Mouse (Mus musculus): ENCODE measurements around the gene Oas2. TPM values are rescaled to one million over a fixed set of nuclear protein-coding genes. Genes with fewer than 3 reads are reported as not detected.

The Oas2 gene
- polyA plus RNA-seq, 1 experiment from 2014 or later = not detected

DNA sequence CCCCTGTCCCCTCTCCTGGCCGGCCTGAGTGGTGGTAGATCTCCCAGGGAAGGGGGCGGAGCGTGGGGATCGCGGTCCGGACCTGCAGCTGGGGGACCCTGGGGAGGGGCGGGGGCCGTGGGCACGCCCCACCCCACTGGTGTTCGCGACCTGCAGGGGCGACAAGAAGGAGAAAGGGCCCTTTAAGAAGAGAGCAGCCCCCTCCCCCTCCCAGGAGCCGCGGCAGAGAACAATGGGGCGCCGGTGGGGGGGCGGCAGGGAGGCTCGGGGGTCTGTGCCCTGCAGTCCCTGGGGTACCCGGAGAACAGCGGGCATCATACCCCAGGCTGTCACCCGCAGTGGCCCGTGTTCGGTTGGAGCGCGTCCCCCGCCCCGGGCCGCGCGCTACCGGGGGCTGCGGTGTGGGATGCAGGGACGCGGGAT, 38.8 kb downstream of the Oas2 start:
- ATAC-seq = no peak
- CTCF ChIA-PET = no interaction called here
- H3K27me3 ChIP-seq = peaks cover 22% of the 10 kb centered on the region
- no peak for DNase-seq (ENCODE audit: low read depth, low spot score)
- in situ Hi-C loops (cut with MboI; ENCODE audit: low pct_unique_long_range_greater_than_20kb) = no loop called here
- POLR2A ChIA-PET = no interaction called here
- TF ChIP-seq CTCF (IDR thresholded peaks at IDR 0.05) = no peak

DNA sequence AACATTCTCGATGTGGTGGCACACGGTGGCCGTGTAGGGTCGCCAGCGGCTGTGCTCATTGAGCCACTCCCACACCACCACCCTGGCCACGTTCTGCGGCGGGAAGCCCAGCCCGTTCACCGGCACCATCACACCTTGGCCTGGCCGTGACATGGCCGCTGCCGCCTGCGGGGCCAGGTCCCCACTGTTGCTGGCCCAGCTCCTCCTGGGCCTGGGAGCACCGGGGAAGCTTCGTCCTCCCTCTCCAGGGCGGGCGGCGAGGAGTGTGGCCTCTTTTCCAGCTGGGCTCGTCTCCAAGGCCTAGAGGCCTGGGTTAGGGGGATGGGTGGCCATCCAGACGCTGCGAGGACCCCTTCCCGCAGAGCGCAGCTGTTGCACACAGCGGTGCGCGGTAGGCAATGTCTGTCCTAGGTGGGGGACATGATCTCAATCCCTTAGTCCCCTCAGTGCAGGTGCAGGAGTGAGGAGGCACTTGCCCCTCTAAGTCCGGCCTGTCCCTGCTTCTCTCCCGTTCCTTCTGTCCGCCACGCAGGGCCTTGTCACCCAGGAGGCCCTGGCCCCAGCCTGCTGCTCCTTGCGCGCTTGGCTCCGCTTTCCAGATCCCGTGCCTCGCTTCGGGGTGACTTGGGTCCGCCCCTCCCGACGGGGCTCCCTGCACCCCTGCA, 39.4 kb downstream of the Oas2 start:
- TF ChIP-seq CTCF (IDR thresholded peaks at IDR 0.05) = no peak
- no peak for ATAC-seq
- no peak for DNase-seq (ENCODE audit: low read depth, low spot score)
- POLR2A ChIA-PET = no interaction called here
- CTCF ChIA-PET = no interaction called here
- H3K27me3 ChIP-seq = peaks cover 22% of the 10 kb centered on the region
- in situ Hi-C loops (cut with MboI; ENCODE audit: low pct_unique_long_range_greater_than_20kb) = no loop called here

DNA sequence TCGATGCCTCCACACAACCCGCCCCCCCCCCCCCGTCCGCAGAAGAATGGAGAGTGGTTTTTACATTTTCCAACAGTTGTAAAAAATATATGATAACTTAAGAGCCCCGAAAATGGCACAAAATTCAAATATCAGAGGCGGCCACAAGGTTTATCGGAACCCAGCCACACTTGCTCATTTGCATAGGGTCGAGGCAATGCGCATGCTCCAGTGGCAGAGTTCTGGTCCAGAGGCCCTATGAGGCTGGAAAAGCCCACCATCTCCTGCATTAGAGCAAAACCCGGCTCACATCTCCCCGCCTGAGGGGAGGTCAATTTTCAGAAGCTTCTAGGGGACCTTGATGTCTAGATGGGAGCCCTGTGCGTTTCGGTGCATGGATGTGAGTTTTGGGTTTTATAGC, 42.7 kb downstream of the Oas2 start:
- POLR2A ChIA-PET = no interaction called here
- no peak for DNase-seq (ENCODE audit: low read depth, low spot score)
- ATAC-seq = no peak
- CTCF ChIA-PET = interaction anchor here (0.7 kb wide), 1 partner anchor 86 kb away, joined by 3 read pairs; no protein-coding TSS in a partner anchor
- TF ChIP-seq CTCF (IDR thresholded peaks at IDR 0.05) = no peak
- in situ Hi-C loops (cut with MboI; ENCODE audit: low pct_unique_long_range_greater_than_20kb) = no loop called here
- H3K27me3 ChIP-seq = peaks cover 22% of the 10 kb centered on the region

DNA sequence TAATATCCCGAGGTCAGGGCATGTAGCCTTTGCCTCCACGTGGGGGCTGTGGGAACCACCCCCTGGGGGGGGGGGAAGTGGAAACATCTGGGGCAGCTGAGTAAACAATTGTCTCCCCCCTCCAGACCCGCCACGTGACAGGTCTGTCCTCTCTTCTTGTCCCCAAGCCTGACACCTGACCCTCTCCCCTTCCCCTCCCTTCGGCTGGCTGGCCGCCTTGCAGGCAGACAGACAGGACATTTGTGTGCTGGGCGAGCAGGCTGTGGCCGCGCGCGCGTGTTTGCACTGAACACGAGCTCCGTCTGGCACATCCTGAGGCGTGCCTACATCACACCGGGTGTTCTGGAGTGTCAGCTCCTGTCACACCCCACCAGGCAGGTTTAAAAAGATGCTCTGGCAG, 43.1 kb downstream of the Oas2 start:
- TF ChIP-seq CTCF (IDR thresholded peaks at IDR 0.05) = no peak
- H3K27me3 ChIP-seq = peaks cover 20% of the 10 kb centered on the region
- POLR2A ChIA-PET = no interaction called here
- no peak for ATAC-seq
- in situ Hi-C loops (cut with MboI; ENCODE audit: low pct_unique_long_range_greater_than_20kb) = no loop called here
- CTCF ChIA-PET = no interaction called here
- no peak for DNase-seq (ENCODE audit: low read depth, low spot score)

DNA sequence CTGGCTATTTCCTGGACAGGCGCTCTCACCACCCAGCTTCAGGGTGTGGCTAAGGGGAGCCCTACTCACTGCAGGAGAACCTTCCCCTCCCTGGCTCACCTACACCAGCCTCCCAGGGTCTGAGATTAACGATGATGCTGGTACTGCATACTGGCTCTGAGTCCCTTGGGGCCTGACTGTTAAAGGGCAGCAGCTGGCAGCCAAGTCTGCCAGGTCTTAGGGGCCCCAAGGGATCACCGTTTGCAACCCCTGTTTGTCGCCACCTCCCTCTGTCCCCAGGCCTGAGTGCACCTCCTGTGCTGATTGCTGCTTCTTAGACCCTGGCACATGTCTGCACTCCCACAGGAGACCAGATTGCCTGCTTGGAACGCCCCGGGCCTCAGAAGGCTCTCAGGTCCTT, 45.2 kb downstream of the Oas2 start:
- CTCF ChIA-PET = interaction anchor here (1.3 kb wide), 1 partner anchor 12 kb away, joined by 3 read pairs; no protein-coding TSS in a partner anchor
- POLR2A ChIA-PET = no interaction called here
- TF ChIP-seq CTCF (IDR thresholded peaks at IDR 0.05) = no peak
- in situ Hi-C loops (cut with MboI; ENCODE audit: low pct_unique_long_range_greater_than_20kb) = no loop called here
- H3K27me3 ChIP-seq = peaks cover 9% of the 10 kb centered on the region
- DNase-seq (ENCODE audit: low read depth, low spot score) = no peak
- ATAC-seq = no peak

DNA sequence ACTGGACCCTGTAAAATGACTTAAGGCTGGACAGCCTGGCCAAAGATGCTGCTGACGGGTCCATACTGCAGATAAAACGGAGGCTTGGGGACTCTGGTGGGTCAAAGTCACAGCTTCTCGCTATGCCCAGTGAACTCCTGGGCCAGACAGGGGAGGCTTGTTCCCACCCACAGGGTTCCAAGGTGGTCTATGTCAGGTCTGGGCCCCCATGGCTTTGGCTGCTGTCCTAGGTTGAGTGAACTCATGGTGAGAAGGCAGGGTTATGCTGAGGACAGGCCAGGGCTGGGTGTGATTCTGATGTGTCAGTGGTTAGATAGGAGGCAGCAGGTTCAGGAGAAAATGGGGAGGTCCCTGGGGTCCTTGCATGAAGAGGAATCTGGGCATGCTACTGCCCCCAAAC, 46.0 kb downstream of the Oas2 start:
- DNase-seq (ENCODE audit: low read depth, low spot score) (no peak), ATAC-seq (no peak)
- no peak for TF ChIP-seq CTCF (IDR thresholded peaks at IDR 0.05)
- ChIA-PET POLR2A (no interaction called here), CTCF (no interaction called here)
- H3K27me3 ChIP-seq = peaks cover 9% of the 10 kb centered on the region
- in situ Hi-C loops (cut with MboI; ENCODE audit: low pct_unique_long_range_greater_than_20kb) = no loop called here

DNA sequence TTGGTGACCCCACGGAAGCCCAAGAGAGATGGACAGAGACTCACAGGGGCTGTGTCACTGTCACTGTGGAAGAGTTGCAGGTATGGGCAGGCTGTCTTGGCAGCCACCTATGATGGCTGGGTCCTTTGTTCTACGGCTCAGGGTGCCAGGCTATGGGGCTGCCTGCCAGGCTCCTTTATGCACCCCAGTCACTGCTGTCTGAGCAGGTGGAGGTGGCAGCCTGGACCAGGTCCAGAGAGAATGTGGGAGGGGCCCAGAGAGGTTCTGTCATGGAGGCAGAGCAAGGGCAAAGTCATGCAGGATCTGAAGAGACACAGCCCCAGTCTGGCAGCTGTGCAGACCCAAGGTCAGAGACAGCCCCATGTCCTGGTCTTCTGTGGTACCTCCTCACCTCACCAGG, 46.7 kb downstream of the Oas2 start:
- ChIA-PET POLR2A (no interaction called here), CTCF (no interaction called here)
- H3K27me3 ChIP-seq = peaks cover 9% of the 10 kb centered on the region
- TF ChIP-seq CTCF (IDR thresholded peaks at IDR 0.05) = no peak
- in situ Hi-C loops (cut with MboI; ENCODE audit: low pct_unique_long_range_greater_than_20kb) = no loop called here
- DNase-seq (ENCODE audit: low read depth, low spot score) (no peak), ATAC-seq (no peak)

DNA sequence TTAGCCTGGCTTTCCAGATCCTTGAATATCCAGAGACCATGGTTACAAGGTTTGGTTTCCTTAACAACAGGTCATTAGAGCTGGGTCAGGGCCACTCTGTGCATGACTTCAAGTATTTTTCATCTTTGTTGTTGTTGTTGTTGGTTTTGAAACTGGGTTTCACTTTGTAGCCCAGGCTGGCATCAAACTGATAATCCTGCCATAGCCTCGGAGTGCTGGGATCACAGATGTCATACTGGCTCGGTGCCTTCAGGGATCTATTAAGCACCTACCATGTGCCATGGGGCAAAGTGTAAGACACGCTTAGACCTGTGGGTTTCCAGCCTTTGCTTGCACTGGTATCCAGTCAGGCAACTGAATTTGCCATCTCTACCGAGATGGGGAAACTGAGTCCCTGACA, 47.2 kb downstream of the Oas2 start:
- peaks cover 9% of the 10 kb centered on the region for H3K27me3 ChIP-seq
- ChIA-PET POLR2A (no interaction called here), CTCF (no interaction called here)
- no peak for TF ChIP-seq CTCF (IDR thresholded peaks at IDR 0.05)
- DNase-seq (ENCODE audit: low read depth, low spot score) (no peak), ATAC-seq (no peak)
- in situ Hi-C loops (cut with MboI; ENCODE audit: low pct_unique_long_range_greater_than_20kb) = no loop called here

DNA sequence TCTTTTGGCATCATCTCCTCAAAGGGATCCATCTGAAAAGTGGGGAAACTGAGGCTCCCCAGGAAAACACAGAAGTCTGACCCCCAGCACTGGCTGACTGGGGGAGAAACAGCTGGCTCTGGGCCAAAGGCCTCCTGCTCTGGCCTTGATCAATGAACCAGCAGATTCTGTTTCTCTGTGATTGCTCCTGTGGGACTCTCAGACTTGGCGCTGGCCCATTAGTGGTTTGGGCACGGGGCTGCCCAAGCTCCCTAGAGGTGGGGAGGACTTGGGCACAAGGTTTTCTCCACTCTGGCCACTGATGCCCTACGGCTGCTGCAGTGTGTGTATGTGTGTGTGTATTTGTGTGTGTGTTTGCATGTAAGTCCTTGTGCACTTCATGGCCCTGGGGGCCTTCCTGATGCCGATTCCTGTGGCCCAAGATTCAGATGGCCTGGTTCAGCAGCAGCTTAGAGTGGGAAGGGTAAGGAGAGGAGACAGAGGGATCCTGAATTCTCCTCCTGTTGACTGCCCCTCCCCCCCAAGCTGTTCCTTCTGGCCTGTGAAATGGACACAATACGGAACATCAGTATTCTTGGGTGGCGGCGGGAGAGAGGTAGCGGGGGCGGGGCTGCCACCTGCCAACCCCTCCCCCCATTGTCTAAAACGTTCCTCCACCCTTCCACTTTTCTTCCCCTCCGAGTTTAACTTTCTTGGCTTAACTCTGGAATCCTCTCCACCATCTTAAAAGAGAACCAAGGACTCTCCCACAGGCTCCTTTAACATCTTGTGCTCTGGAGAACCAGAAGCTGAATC, 48.5 kb downstream of the Oas2 start:
- DNase-seq (ENCODE audit: low read depth, low spot score) (no peak), ATAC-seq (no peak)
- TF ChIP-seq CTCF (IDR thresholded peaks at IDR 0.05) = no peak
- H3K27me3 ChIP-seq = peaks cover 9% of the 10 kb centered on the region
- in situ Hi-C loops (cut with MboI; ENCODE audit: low pct_unique_long_range_greater_than_20kb) = no loop called here
- CTCF ChIA-PET = no interaction called here
- POLR2A ChIA-PET = no interaction called here

DNA sequence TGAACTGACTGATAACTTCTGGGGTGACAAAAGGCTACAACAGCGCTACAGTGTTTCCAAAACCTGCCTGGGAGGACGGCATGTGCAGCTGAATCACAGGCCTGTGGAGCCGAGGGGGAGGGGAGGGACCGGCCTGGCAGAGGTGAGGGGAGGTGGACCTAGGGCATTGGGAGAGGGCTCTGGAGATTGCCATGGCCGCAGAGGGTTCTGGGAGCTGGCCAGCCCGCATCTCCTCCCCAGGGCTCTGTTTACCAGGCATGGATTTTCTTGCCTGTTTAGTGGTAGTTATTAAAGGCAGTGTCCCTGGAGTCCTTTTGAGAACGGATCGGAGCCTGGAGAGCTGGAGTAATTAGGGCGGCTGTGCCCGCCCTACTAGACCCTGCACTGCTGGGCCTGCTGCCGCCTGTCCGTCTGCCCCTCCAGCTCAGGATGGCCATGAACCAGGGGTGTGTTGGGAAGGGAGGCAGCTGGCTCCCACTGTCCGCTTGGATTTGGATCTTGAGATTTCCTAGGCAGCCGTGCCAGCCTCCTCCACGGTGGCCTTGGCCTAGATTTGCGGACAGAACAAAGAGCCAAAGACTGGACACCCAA, 50.8 kb downstream of the Oas2 start:
- DNase-seq (ENCODE audit: low read depth, low spot score) = no peak
- in situ Hi-C loops (cut with MboI; ENCODE audit: low pct_unique_long_range_greater_than_20kb) = no loop called here
- no peak for TF ChIP-seq CTCF (IDR thresholded peaks at IDR 0.05)
- CTCF ChIA-PET = interaction anchor here (1.2 to 1.3 kb wide), 2 partner anchors 16 to 80 kb away, joined by 5 read pairs; no protein-coding TSS in a partner anchor
- ATAC-seq = no peak
- POLR2A ChIA-PET = no interaction called here
- H3K27me3 ChIP-seq = peaks cover 27% of the 10 kb centered on the region

DNA sequence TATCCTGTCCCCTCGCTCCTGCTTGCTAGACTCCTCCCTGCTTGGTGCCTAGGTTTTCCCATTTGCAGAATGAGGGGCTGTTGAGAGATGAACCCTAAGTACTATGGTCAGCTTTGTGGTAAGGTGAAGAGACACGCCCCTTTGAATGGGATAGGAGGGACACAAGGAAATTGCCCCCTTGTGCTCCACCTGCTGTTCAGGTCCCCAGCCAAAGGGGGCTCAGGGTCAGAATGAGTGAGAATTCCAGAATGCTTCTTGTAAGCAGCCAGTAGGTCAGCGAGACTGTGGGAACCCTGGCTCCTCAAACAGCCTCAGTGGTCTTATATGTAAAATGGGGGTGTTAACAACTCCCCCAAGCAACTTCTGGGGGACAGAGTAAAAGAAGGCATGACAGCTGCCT, 51.5 kb downstream of the Oas2 start:
- no peak for TF ChIP-seq CTCF (IDR thresholded peaks at IDR 0.05)
- DNase-seq (ENCODE audit: low read depth, low spot score) (no peak), ATAC-seq (no peak)
- in situ Hi-C loops (cut with MboI; ENCODE audit: low pct_unique_long_range_greater_than_20kb) = no loop called here
- ChIA-PET CTCF (interaction anchor here (1.2 to 1.3 kb wide), 2 partner anchors 16 to 79 kb away, joined by 5 read pairs; no protein-coding TSS in a partner anchor), POLR2A (no interaction called here)
- peaks cover 28% of the 10 kb centered on the region for H3K27me3 ChIP-seq
